Mouse (Mus musculus) left cerebral cortex, adult 2 months (tissue): ENCODE data around the gene Ube2o. TPM values are rescaled to one million over a fixed set of nuclear protein-coding genes. Genes with fewer than 3 reads are reported as not detected.
"Not testable (repeated sequence)": the region's sequence is repeated elsewhere in the genome, so short reads cannot be mapped to it uniquely, and the experiment has no call there.

Experiments used
- DNase-seq, 2 experiments: peaks; one replicate each; pipeline ENCODE4 v3.0.0; 2021 to 2022; ENCODE audit warnings: low spot score in 2 of 2, mixed read lengths in 1 of 2; ENCODE audit errors: extremely low spot score in 1 of 2
- H3K27ac ChIP-seq: fragments of 200-600 bp; 2 replicates; pipeline ENCODE4 v1.8.1; 2022
- H3K4me3 ChIP-seq: fragments of 200-600 bp; 2 replicates; pipeline ENCODE4 v1.8.1; 2022
- CTCF ChIP-seq: fragments of 200-600 bp; IDR thresholded peaks from 2 replicates; pipeline ENCODE4 v1.8.1; 2022; ENCODE audit warnings: antibody characterized with exemption, mild to moderate bottlenecking, moderate library complexity
- intact Hi-C: fragments of 180-260 bp; cut with DNase I; formaldehyde crosslinking; loops from one replicate; pipeline ENCODE4 v1.15.1; 2025
- total RNA-seq, 2 experiments: library from RNA; stranded (reverse); gene quantifications; 2 replicates each; pipeline ENCODE4 v1.2.3; 2021

The Ube2o gene
- total RNA-seq, 2 experiments from 2014 or later: 123 to 125 TPM

DNA sequence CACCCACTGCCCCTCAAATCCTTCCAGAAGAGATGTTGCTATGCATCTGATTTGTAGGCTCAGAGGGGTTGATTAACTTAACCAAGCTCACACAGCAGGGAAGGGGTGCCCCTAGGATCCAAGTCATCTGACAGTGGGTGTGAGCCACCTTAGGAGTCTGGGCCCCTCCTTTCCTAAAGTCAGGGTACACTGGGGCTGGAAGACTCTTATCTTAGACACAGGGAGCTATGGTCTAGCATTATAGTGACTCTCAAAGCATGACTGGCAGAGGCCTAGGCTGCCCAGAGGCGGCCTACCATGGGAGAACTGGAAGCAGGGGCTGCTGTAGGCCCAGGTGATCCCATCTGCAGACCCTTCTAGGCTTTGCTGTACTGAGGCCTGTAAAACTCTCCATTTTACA is 31.3 kb upstream of the Ube2o start:
- intact Hi-C loops: no loop called here
- no peak for TF ChIP-seq CTCF
- no peak for DNase-seq
- Histone ChIP-seq H3K27ac (no peak overlapping the region), H3K4me3 (no peak overlapping the region)

GRCm38 (mm10) chr11:116611883-116612282 is 30.6 kb upstream of the Ube2o start:
- H3K27ac ChIP-seq: no peak overlapping the region
- no peak for TF ChIP-seq CTCF
- intact Hi-C loops: no loop called here
- H3K4me3 ChIP-seq: no peak overlapping the region
- DNase-seq: no peak

DNA sequence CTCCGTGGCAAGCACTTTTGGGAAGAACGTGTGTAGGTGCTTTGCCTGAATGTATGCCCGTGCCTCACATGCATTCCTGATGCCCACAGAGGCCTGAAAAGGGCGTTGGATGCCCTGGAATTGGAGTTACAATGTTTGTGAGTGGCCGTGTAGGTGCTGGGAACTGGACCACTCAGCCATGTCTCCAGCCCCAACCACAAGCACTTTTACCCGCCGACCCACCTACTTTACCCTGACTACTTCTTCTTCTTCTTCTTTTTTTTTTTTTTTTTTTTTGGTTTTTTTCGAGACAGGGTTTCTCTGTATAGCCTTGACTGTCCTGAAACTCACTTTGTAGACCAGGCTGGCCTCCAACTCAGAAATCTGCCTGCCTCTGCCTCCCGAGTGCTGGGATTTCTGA is 29.9 kb upstream of the Ube2o start:
- H3K27ac ChIP-seq, DNase-seq, H3K4me3 ChIP-seq, intact Hi-C loops: not testable (repeated sequence)

- no peak for TF ChIP-seq CTCF
- intact Hi-C loops: no loop called here
- Histone ChIP-seq H3K27ac (no peak overlapping the region), H3K4me3 (no peak overlapping the region)
- DNase-seq: no peak
Measured at GRCm38 (mm10) chr11:116609965-116610630, 28.9 kb upstream of the Ube2o start.

DNA sequence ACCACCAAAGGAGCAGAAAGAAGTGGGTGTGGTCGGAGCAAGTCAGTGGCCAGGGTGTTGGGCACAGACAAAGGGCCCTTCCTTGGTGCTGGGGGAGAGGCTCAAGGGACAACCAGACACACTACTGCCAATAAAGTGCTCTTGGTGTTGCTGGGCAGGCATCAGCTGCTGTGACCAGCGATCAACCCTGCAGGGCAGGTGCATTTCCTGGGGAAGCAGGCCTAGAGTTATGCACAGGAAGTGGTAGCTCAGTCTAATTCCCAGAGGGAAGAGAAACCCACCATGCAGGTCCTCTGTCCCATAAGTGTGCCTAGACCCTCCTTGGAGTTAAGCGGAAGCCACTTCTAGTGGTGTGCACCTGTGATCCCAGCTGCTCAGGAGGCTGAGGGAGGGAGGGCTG is 26.5 kb upstream of the Ube2o start:
- H3K4me3 ChIP-seq: no peak overlapping the region
- intact Hi-C loops: no loop called here
- H3K27ac ChIP-seq: no peak overlapping the region

GRCm38 (mm10) chr11:116604097-116604496 is 22.9 kb upstream of the Ube2o start:
- TF ChIP-seq CTCF: no peak
- no peak for DNase-seq
- Histone ChIP-seq H3K27ac (no peak overlapping the region), H3K4me3 (no peak overlapping the region)
- intact Hi-C loops: no loop called here

More for the DNA sequence above, 26.5 kb upstream of the Ube2o start:
- no peak for DNase-seq
- no peak for TF ChIP-seq CTCF

GRCm38 (mm10) chr11:116603339-116603738 is 22.1 kb upstream of the Ube2o start:
- Histone ChIP-seq H3K27ac (no peak overlapping the region), H3K4me3 (no peak overlapping the region)
- peak; percentile 35 for TF ChIP-seq CTCF
- no peak for DNase-seq
- intact Hi-C loops: no loop called here

- no peak for DNase-seq
- intact Hi-C loops: no loop called here
- no peak for TF ChIP-seq CTCF
- Histone ChIP-seq H3K4me3 (no peak overlapping the region), H3K27ac (no peak overlapping the region)
Measured at GRCm38 (mm10) chr11:116602043-116602442, 20.8 kb upstream of the Ube2o start.

DNA sequence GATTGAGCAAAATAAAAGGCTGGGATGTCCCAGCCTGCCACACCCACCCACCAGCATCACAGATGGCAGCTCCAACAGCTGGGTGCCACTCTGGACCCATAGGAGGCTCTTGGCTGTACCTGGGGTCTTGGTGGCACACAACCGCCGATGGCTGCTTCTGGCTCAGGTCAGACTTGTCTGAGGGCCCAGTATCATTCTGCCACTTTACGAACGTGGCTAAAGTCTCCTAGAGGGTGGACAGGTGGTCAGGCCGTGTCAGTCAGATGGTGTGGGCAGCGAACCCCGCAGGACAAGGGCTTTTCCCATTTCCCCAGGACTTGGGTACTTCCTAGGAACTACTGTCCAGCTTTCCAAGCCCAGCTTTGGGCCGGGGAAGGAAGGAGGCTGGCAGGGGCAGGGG is 19.9 kb upstream of the Ube2o start:
- H3K4me3 ChIP-seq: no peak overlapping the region
- intact Hi-C loops: no loop called here
- DNase-seq: no peak
- H3K27ac ChIP-seq: no peak overlapping the region
- TF ChIP-seq CTCF: no peak

DNA sequence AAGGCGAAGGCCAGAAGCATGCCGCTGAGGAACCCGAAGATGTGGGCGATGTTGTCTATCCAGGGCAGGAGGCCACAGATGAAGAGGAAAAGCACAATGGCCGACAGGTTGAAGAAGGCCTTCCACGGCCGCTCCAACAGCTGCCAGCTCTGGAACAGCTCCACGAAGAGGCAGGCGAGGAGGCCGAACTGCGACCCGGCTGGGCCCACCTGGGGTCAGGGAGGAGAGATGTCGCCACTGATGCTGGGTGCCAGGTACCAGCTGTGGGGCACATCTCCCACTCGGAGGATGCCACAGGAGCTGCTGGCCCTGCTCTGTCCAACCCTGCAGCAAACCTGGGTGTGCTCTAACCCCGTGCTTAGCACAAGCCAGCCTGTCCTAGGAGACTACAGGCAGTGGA is 18.0 kb upstream of the Ube2o start:
- no peak for TF ChIP-seq CTCF
- no peak overlapping the region for H3K27ac ChIP-seq

DNA sequence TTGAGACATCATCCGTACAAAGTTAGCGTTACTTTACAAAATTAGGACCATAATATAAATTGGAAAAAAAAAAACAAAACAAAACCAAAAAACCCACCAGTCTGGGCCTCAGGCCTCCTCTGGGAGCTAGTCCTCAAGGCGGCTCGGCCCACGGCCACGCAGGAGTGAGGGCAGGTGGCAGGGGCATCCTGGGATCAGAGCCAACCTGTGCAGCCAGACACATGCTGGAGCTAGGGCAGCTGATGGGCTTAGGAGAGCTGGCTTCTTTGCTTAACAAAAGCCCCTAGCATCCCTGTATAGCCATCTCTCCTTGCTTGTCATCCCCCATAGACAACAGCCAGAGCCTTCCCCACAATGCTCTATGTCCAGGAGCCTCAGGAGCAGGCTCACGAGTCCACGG is 16.9 kb upstream of the Ube2o start:
- no peak for TF ChIP-seq CTCF
- Histone ChIP-seq H3K27ac (no peak overlapping the region), H3K4me3 (no peak overlapping the region)
- no peak for DNase-seq
- intact Hi-C loops: no loop called here

More for the DNA sequence above, 18.0 kb upstream of the Ube2o start:
- no peak for DNase-seq
- no peak overlapping the region for H3K4me3 ChIP-seq
- intact Hi-C loops: no loop called here

- TF ChIP-seq CTCF: no peak
- Histone ChIP-seq H3K4me3 (no peak overlapping the region), H3K27ac (no peak overlapping the region)
- intact Hi-C loops: no loop called here
- DNase-seq: no peak
Measured at GRCm38 (mm10) chr11:116596766-116597165, 15.5 kb upstream of the Ube2o start.

- Histone ChIP-seq H3K4me3 (no peak overlapping the region), H3K27ac (no peak overlapping the region)
- TF ChIP-seq CTCF: no peak
- intact Hi-C loops: no loop called here
- DNase-seq: no peak
Measured at GRCm38 (mm10) chr11:116593345-116593744, 12.1 kb upstream of the Ube2o start.
